Mouse (Mus musculus): ENCODE results near the gene Zfp618.

The Zfp618 gene

DNA sequence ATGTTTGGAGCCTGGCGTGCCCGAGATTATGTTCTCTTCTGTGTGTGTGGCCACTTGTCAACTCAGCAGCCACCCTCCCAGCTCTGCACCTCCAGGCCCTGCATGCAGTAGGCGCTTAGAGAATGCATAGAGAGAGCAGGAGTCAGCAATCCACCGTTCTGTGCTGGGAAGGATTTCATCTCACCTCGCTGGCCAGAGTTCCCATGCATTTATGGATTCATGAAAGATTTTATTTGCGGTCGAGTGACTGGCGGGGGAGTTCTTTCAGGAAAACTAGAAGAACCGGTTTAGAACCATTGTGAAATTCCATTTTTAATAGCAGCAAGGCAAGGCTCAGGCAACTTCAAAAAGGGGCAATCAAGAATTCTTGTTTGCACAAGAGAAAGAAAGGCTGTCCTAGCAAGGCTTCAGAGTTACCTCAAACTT is 67.2 kb downstream of the Zfp618 start:
- DNase-seq = peak; percentile 18 to 49

DNA sequence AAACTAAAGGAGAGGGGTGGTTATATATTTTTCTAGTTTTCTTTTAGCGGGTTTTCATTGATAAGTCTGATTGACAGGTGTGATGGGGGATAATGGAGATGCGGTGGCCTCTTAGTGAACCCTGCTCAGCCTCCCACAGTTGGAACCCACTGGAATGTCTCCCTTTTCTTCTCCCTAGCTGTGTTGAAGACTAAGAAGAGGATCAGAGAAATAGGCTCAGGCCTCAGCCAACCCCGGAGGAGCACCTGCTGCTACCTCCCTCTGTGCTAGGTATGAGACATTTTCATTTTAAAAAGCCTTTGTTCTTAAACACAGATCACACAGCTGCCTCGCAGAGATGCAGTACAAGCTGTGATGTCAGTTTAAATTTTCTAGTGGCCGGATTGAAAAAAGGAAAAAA is 68.4 kb downstream of the Zfp618 start:
- DNase-seq = no peak

DNA sequence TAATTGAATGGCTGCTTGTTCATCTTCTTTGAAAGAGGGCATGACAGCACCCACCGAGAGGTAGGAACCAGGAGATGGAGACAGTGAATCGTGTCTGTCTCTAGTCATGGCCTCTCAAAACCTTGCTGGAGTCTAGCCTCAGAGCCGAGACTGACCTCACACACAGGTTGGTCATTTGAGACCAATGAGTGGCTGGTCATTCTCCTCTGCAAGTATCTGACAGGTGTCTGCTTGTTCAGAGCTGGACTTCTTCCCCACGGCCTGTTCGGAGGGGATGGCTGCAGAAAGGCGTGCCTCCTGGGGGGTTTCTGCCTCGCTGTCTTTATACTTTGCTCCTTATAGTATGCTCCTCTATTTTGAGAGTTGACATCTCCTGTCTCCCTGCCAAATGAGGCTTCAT is 70.6 kb downstream of the Zfp618 start:
- no peak for DNase-seq

DNA sequence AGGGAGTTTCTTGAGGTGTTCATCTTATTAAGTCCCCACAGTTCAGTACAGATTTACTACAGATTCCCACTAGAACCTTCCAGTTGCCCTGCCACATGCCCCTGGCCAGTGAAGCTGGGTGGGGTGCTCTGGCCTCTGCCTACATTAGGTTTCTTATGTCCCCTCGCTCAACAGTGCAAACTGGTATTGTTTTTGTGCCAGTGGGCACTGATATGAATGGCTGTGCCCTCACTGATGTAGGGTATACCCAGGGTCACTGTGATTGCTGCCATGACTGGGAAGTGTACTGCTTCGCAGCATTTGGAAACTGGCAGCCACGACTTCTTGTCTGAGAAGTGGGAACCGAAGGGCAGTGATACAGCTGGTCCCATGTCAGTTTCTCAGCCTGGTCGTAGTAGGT is 71.4 kb downstream of the Zfp618 start:
- no peak for DNase-seq

DNA sequence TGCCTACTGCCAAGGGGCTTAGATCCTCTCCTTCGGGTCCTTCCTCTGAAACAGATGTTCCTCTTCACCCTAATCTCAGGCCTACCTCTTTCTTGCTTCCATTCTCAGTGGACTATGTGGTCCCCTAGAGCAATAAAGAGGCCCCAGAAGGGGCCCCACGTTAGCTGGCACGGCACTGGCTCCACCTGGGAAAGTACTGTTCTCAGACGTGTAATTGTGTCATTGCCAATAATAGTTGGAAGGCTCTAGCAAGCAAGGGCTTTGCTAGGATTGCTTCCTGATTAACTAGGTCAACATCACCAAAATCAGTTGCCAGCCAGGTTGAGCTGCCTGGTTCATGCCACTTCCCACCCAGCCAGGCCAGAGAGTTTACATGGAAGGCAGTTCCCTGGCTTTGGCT is 72.2 kb downstream of the Zfp618 start:
- no peak for DNase-seq

GRCm38 (mm10) chr4:63038265-63038664 is 72.9 kb downstream of the Zfp618 start:
- no peak for DNase-seq

DNA sequence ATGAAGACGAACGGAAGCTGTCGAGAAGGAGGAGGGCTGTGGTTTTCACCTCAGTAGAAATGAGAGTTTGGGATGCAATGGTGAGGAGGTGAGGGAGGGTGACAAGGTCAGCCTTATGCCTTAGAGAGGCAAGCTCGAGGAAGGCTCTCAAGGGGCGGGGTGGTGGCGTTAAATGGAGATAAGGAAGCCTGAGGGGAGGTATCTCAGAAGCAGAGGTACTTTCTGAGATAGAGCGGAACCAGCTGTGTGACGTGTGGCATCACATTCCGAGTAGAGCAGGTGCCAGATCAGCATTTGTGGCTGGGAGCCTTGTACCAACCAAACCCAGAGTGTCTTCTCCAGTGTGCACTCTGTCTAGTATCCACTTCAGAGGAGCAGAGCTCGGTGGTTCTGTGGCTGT is 73.6 kb downstream of the Zfp618 start:
- no peak for DNase-seq

DNA sequence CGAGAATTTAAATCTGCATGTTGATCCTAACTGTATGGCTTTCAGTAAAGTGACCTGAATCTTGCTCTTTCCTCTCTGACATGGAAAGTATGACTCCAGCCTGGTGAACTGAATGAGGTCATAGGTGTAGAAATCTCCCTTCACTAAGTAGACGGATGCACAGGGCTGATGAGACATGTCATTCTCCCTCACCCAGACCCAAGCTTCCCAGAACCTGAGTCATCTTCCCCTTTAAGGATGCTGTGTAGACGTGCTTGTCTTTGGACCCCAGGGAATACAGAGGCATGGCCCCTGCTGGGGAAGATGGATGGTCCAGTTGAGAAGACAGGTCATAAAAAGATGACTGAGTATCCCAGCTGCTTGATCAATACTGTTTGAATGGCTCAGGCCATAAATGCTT is 83.2 kb downstream of the Zfp618 start:
- DNase-seq = no peak

GRCm38 (mm10) chr4:63049596-63050318 is 84.4 kb downstream of the Zfp618 start:
- DNase-seq = peak in 1 of 2 experiments; percentile 0

DNA sequence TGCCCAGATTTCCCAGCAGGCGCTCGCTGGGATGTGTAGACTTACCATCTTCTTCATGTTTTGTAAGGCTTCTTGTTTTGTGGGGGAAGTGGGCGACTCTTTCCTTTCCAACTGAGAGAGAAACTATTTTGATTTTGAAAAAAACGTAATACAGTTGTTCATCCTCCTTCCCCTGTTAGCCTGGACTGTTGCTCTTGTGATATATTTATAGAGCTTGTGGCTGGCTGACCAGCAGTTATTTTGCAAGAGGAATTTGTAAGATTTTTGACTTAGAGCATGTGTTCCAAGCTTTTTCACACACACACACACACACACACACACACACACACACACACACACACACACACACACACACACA is 84.9 kb downstream of the Zfp618 start:
- DNase-seq = peak in 1 of 2 experiments; percentile 1

GRCm38 (mm10) chr4:63050949-63051348 is 85.6 kb downstream of the Zfp618 start:
- DNase-seq = no peak

GRCm38 (mm10) chr4:63051940-63052661 is 86.7 kb downstream of the Zfp618 start:
- no peak for DNase-seq

DNA sequence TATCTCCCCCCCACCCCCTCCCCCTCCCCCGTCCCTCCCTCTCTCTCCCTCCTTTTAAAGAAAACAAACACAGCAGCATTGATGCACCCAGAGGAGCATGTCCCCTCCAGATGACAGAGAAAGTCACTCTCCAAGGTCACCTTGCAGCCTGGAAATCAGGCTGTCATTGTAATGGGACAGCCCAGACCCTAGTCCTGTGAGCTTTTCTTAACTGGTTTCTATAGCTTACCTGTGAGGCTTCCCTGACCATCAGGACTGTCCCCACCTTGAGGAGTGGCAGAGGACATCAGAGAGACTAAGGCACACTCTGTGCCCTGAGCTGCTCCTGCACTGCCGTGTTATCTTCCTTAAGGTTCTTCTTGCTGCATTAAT is 87.3 kb downstream of the Zfp618 start:
- DNase-seq = peak in 1 of 2 experiments; percentile 1

- peak in 1 of 2 experiments; percentile 0 for DNase-seq
Observed at GRCm38 (mm10) chr4:63055216-63055745, 89.9 kb downstream of the Zfp618 start.

GRCm38 (mm10) chr4:63056641-63057415 is 91.5 kb downstream of the Zfp618 start:
- DNase-seq = no peak

DNA sequence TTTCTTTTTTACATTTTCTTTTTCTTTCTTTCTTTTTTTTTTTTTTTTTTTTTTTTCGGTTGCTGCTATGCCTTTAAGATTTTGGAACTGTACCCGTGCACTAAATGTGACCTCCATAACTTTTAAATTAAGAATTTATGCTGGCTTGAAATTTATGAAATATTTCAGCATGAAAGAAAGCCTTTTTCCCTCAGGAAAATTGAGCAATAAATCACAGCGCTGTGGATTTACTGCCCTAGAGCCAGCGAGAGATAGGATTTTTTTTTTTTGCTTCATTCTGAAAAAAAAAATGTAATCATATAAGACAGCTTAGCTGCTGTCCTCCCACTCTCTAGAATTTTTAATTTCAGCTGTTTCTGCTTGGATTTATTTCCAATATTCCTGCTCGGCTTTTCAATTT is 92.2 kb downstream of the Zfp618 start:
- DNase-seq = no peak

DNA sequence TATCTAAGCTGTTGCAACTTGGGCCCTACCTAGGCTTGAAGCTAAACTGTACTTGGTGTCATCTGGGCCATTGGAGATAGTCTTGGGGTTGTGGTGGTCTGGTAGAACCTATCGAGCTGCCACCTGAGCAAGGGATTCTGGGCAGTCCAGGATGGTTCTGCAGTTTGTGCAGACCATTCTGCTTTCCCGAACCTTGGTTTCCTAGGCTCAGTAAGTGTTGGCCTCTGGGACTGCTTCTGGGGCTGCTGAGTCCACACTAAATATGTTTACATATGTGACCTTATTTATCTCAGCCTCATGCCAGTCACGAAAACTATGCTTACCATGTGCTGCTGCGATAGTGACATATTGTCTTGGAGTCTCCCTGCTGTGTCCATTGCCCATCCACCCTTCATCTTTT is 93.3 kb downstream of the Zfp618 start:
- DNase-seq = no peak

- no peak for DNase-seq
Observed at GRCm38 (mm10) chr4:63060358-63060757, 95.0 kb downstream of the Zfp618 start.

DNA sequence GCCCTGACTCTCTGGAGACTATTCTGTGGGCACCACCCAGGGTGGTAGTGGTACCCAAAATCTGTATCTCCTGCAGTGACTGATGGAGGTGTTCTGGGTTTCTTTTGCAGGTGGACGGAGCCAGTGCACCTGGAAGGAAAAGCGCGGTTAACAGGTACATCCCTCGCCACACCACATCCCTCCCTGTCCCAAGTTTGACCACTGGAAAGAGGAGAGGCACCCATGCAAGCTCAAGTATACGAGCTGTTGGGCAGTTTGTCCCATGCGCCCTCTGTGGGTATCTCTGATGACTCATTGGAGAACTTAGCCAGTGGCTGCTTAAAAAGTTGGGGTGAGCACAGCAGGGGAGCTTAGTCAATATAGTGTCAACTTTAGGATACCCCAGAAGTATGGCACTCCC is 96.0 kb downstream of the Zfp618 start:
- DNase-seq = peak in 1 of 2 experiments; percentile 1

GRCm38 (mm10) chr4:63063360-63063759 is 98.0 kb downstream of the Zfp618 start:
- DNase-seq = peak in 1 of 2 experiments; percentile 1

GRCm38 (mm10) chr4:63064911-63065310 is 99.5 kb downstream of the Zfp618 start:
- no peak for DNase-seq

DNA sequence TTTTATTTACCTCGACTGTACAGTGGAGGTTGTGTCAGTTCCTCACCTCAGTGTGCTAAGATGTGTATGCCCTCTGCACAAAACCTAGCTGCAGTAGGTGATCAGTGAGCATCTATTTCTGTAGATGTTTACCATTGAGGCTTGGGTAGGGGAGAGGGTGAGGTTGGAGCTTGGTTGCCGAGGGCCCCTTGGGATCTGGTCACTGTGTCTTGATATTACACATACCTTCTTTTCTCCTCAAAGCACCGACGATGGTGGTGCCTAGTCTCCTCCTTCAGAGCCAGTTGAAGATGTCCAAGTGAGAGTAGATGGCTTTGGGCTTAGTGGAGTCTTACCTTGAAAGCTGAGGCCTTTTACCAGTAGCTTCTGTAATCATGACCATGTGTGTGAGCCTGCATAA is 101.4 kb downstream of the Zfp618 start:
- no peak for DNase-seq

DNA sequence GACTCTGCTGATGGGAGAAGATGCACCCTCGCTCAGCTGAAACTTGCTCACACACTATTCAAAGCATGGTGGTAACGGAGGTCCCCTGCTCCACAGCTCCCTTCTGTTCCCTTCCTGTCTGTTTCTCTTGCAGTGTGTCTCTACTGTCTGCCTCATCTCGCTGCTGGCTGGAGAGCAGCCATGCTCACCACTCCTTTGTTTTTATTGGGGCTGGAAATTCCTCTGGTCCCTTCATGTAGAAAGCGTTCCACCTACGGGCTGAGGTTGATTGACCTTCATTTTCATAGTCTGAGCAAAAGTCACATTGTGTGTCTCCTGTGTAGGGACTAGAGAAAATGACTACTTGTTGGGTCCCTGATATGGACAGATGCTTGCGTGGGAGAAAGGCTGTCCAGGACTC is 102.4 kb downstream of the Zfp618 start:
- no peak for DNase-seq
